Mouse (Mus musculus): ENCODE results near the gene Bach2.

Bach2 gene

GRCm38 (mm10) chr4:32439974-32440739 is 201.6 kb downstream of the Bach2 start:
- DNase-seq: peak; percentile 35

- no peak for DNase-seq
Measured at GRCm38 (mm10) chr4:32440740-32441072, 202.1 kb downstream of the Bach2 start.

GRCm38 (mm10) chr4:32444671-32445196 is 206.1 kb downstream of the Bach2 start:
- no peak for DNase-seq

GRCm38 (mm10) chr4:32447850-32448249 is 209.2 kb downstream of the Bach2 start:
- no peak for DNase-seq

- no peak for DNase-seq
Measured at GRCm38 (mm10) chr4:32461986-32462385, 223.4 kb downstream of the Bach2 start.

- DNase-seq: no peak
Measured at GRCm38 (mm10) chr4:32463065-32463464, 224.5 kb downstream of the Bach2 start.

GRCm38 (mm10) chr4:32464540-32464939 is 225.9 kb downstream of the Bach2 start:
- DNase-seq: no peak

GRCm38 (mm10) chr4:32466031-32466430 is 227.4 kb downstream of the Bach2 start:
- DNase-seq: no peak

- no peak for DNase-seq
Measured at GRCm38 (mm10) chr4:32477977-32478660, 239.5 kb downstream of the Bach2 start.

GRCm38 (mm10) chr4:32479231-32479630 is 240.6 kb downstream of the Bach2 start:
- DNase-seq: no peak

- peak; percentile 45 for DNase-seq
Measured at GRCm38 (mm10) chr4:32479801-32480700, 241.4 kb downstream of the Bach2 start.

GRCm38 (mm10) chr4:32481366-32482055 is 242.9 kb downstream of the Bach2 start:
- DNase-seq: peak; percentile 79

- DNase-seq: no peak
Measured at GRCm38 (mm10) chr4:32482138-32482537, 243.5 kb downstream of the Bach2 start.

- DNase-seq: no peak
Measured at GRCm38 (mm10) chr4:32482936-32483335, 244.3 kb downstream of the Bach2 start.

GRCm38 (mm10) chr4:32485848-32486247 is 247.2 kb downstream of the Bach2 start:
- DNase-seq: no peak

GRCm38 (mm10) chr4:32486654-32487398 is 248.2 kb downstream of the Bach2 start:
- DNase-seq: peak; percentile 53

GRCm38 (mm10) chr4:32489186-32489585 is 250.6 kb downstream of the Bach2 start:
- no peak for DNase-seq

- DNase-seq: no peak
Measured at GRCm38 (mm10) chr4:32491176-32491575, 252.6 kb downstream of the Bach2 start.

GRCm38 (mm10) chr4:32492834-32493233 is 254.2 kb downstream of the Bach2 start:
- no peak for DNase-seq

GRCm38 (mm10) chr4:32501780-32502179 is 263.2 kb downstream of the Bach2 start:
- DNase-seq: no peak

GRCm38 (mm10) chr4:32502181-32502580 is 263.6 kb downstream of the Bach2 start:
- no peak for DNase-seq

GRCm38 (mm10) chr4:32504236-32504635 is 265.6 kb downstream of the Bach2 start:
- DNase-seq: no peak
